ENCODE assay signal across 10 mouse cellular contexts in the genomic region with DNA sequence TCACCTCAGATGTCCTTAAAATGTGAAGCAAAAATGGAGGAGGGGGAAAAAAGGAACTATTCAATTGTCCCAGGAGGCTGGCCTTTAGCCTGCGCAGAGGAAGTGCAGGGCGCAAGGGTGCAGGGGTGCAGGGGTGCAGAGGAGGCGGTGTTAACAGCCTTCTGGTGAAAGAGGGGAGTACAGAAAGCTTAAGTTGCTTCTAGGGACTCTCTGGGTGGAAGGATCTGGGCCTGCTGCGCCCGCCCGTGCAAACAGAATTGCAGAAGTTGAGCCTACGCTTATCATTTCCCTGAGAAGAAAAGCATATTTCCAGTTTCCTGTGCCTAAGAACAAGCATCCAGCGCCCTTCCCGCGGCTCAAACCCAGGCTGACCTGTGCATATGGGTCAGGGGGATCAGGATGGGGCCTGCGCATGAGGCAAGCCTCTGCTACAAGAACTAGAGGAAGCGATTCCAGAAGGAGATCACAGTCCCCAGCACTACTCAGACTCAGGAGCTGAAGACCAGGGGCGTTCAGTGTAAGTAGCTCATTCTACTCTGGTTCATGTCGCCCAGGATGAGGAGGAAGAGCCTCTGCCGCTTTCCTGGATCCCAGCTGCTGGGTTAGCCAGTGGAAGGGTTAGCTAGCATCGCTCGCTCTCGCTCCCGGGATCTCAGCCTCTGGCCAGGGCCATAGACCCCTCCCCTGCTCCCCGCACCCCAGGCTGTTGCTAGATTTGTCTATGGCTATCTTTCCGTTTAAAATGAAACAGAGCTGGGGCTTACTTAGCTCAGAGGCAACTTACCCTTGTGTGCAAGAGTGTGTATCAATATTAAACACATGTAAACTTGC. TPM values are rescaled to one million over a fixed set of nuclear protein-coding genes. Genes with fewer than 3 reads are reported as not detected.
DNase-seq lines count a peak whose midpoint lies in the region; ATAC-seq and TF ChIP-seq lines count a peak whose summit lies in the region.
"Had no signal": no experiment of that assay in that cellular context is flagged by ENCODE, and none has a peak within 500 bp of the region (broad histone marks: within the 10 kb centered on the region; RNA-seq: fewer than 3 reads in every experiment).

No protein-coding gene starts in this region.

- no peak for ATAC-seq in heart, embryonic 13.5 days (ENCODE audit: extremely low read depth, insufficient number of reproducible peaks, low FRiP score, low TSS enrichment)
- no peak for ATAC-seq in lung, embryonic 14.5 days (ENCODE audit: insufficient read depth)
- ATAC-seq in stomach, embryonic 16.5 days (ENCODE audit: insufficient read depth, low FRiP score) = no peak

- H3K4me2 ChIP-seq in heart, embryonic 13.5 days = peak overlapping the region; percentile 52; the same call in 1 of the 2 replicates
- H3K4me2 ChIP-seq in lung, embryonic 14.5 days = 0 out of 2 replicates have a peak overlapping the region, but pooled peaks have one; percentile 2
- H3K4me2 ChIP-seq in stomach, embryonic 16.5 days (ENCODE audit: low read depth, low read length) = peak overlapping the region; percentile 22; the same call in 1 of the 2 replicates

- H3K4me1 ChIP-seq in heart, embryonic 13.5 days = peaks cover 58% of the 10 kb centered on the region
- no peaks in the 10 kb centered on the region for H3K4me1 ChIP-seq in lung, embryonic 14.5 days (ENCODE audit: insufficient read depth)
- H3K4me1 ChIP-seq in stomach, embryonic 16.5 days (ENCODE audit: control insufficient read depth, insufficient read depth, low read length) = peaks cover 12% of the 10 kb centered on the region

- WGBS in heart, embryonic 13.5 days = 45% methylated on average over 21 of the region's 21 CpGs
- WGBS in lung, embryonic 14.5 days = 56% methylated on average over 21 of the region's 21 CpGs
- WGBS in stomach, embryonic 16.5 days = 58% methylated on average over 21 of the region's 21 CpGs

- H3K27ac ChIP-seq in heart, embryonic 13.5 days (replicated peaks) = peak overlapping the region; percentile 63
- H3K27ac ChIP-seq in lung, embryonic 14.5 days (ENCODE audit: low read depth) = peak overlapping the region; percentile 25; the same call in 1 of the 2 replicates
- peak overlapping the region; percentile 40 for H3K27ac ChIP-seq in stomach, embryonic 16.5 days (ENCODE audit: low read length)
- H3K27ac ChIP-seq: kidney, postnatal 0 days had no signal

- no peaks in the 10 kb centered on the region for H3K36me3 ChIP-seq in heart, embryonic 13.5 days
- H3K36me3 ChIP-seq in lung, embryonic 14.5 days (ENCODE audit: insufficient read depth) = no peaks in the 10 kb centered on the region
- no peaks in the 10 kb centered on the region for H3K36me3 ChIP-seq in stomach, embryonic 16.5 days (ENCODE audit: control insufficient read depth, insufficient read depth, low read length)

- peak overlapping the region; percentile 42; the same call in 1 of the 2 replicates for H3K9ac ChIP-seq in heart, embryonic 13.5 days
- H3K9ac ChIP-seq in lung, embryonic 14.5 days = no peak overlapping the region
- H3K9ac ChIP-seq in stomach, embryonic 16.5 days (ENCODE audit: low read length) = peak overlapping the region; percentile 40; the same call in 1 of the 2 replicates

- H3K4me3 ChIP-seq in heart, embryonic 13.5 days = 0 out of 2 replicates have a peak overlapping the region, but pooled peaks have one; percentile 1
- H3K4me3 ChIP-seq in lung, embryonic 14.5 days (ENCODE audit: low read depth, low read length) = no peak overlapping the region; the same call in 1 of the 2 replicates
- H3K4me3 ChIP-seq in stomach, embryonic 16.5 days (replicated peaks; ENCODE audit: low read length) = peak overlapping the region; percentile 20; the same call in 1 of the 2 replicates

- H3K9me3 ChIP-seq in heart, embryonic 13.5 days = no peaks in the 10 kb centered on the region
- H3K9me3 ChIP-seq in lung, embryonic 14.5 days (ENCODE audit: low read depth, low read length) = no peaks in the 10 kb centered on the region
- H3K9me3 ChIP-seq in stomach, embryonic 16.5 days (replicated peaks; ENCODE audit: control insufficient read depth, low read length) = no peaks in the 10 kb centered on the region

- no peaks in the 10 kb centered on the region for H3K27me3 ChIP-seq in heart, embryonic 13.5 days (replicated peaks)
- H3K27me3 ChIP-seq in lung, embryonic 14.5 days (ENCODE audit: insufficient read depth, low read length) = no peaks in the 10 kb centered on the region
- H3K27me3 ChIP-seq in stomach, embryonic 16.5 days (ENCODE audit: control insufficient read depth, insufficient read depth, low read length) = no peaks in the 10 kb centered on the region

- DNase-seq in adrenal gland, adult 8-10 months = peak; percentile 7
- DNase-seq in adrenal gland, postnatal 25 days = no peak
- peak; percentile 55 for DNase-seq in ES-CJ7 (ENCODE audit: low read depth, low spot score)
- DNase-seq in lung, embryonic 14.5 days = no peak
- no peak for DNase-seq in cerebellum, adult 8-10 months
- DNase-seq in Muller cell, postnatal 12 days (ENCODE audit: inconsistent ontology term) = no peak

- no peak for TF ChIP-seq CTCF in lung, embryonic 14.5 days (IDR thresholded peaks at IDR 0.05; ENCODE audit: low read depth)

RNA-seq across cellular contexts. Expression of a gene that starts 6.4 kb away (rescaled TPM):
- total RNA-seq in adrenal gland, adult 8-10 months (2022) = 1 to 10 TPM; 1.9 to 4.8 (median 4.3) TPM
- 2.4 and 4.9 TPM in 2 replicates for total RNA-seq in adrenal gland, postnatal 25 days (2021)
- 2.2 and 2.4 TPM in 2 replicates for polyA plus RNA-seq in heart, embryonic 13.5 days (2015; fragmentation: Nextera tagmentation; extraction: Ambion mirVana)
- 1.4 and 2.3 TPM in 2 replicates for polyA plus RNA-seq in lung, embryonic 14.5 days (2014; fragmentation: Nextera tagmentation; extraction: Ambion mirVana)
- 31.4 and 37.9 TPM in 2 replicates for polyA plus RNA-seq in stomach, embryonic 16.5 days (2015; fragmentation: Nextera tagmentation; extraction: Ambion mirVana)
- polyA plus RNA-seq: C2C12 had no signal

RNA-seq across cellular contexts. Expression of a gene that starts 45.8 kb away (rescaled TPM):
- total RNA-seq in adrenal gland, adult 8-10 months (2022) = 10 to 100 TPM; 24.6 to 48.2 (median 32.4) TPM
- total RNA-seq in adrenal gland, postnatal 25 days (2021) = 13.4 and 15.8 TPM in 2 replicates
- polyA plus RNA-seq in heart, embryonic 13.5 days (2015; fragmentation: Nextera tagmentation; extraction: Ambion mirVana) = 7.3 and 7.6 TPM in 2 replicates
- 13.6 and 14.9 TPM in 2 replicates for polyA plus RNA-seq in lung, embryonic 14.5 days (2014; fragmentation: Nextera tagmentation; extraction: Ambion mirVana)
- 15.9 and 24.1 TPM in 2 replicates for polyA plus RNA-seq in stomach, embryonic 16.5 days (2015; fragmentation: Nextera tagmentation; extraction: Ambion mirVana)

Comparison
In these comparisons a context has a peak if more than half of its experiments do, and no peak if none do; other contexts are left out.
1. DNase-seq: peak in adrenal gland, adult 8-10 months (single experiment) and ES-CJ7 (single experiment); none in adrenal gland, postnatal 25 days (single experiment), lung, embryonic 14.5 days (single experiment), cerebellum, adult 8-10 months (single experiment) and Muller cell, postnatal 12 days (single experiment).
2. H3K4me2 ChIP-seq: peak in every context shown above with its lines; median percentile 52 in heart, embryonic 13.5 days; 22 in stomach, embryonic 16.5 days; 2 in lung, embryonic 14.5 days.
3. Peak in every context shown above with its lines, with median percentiles within 50 percentile points of each other: H3K27ac ChIP-seq.